Mouse (Mus musculus): ENCODE measurements around the gene Ikbke. TPM values are rescaled to one million over a fixed set of nuclear protein-coding genes. Genes with fewer than 3 reads are reported as not detected.
"Not testable (repeated sequence)": the region's sequence is repeated elsewhere in the genome, so short reads cannot be mapped to it uniquely, and the experiment has no call there.

Ikbke gene
- polyA plus RNA-seq (2015; fragmentation: Nextera tagmentation; extraction: Ambion mirVana), result 6.4 and 7.1 TPM in 2 replicates

- no peak for ATAC-seq (ENCODE audit: insufficient read depth, low FRiP score, low read depth)
- H3K4me1 ChIP-seq, result peaks cover 15% of the 10 kb centered on the region
- H3K4me3 ChIP-seq (replicated peaks), result peak within 1 kb of the TSS; percentile 41
- H3K27me3 ChIP-seq (replicated peaks), result no peaks in the 10 kb centered on the region
- H3K27ac ChIP-seq, result peak within 1 kb of the TSS; percentile 61
- H3K4me2 ChIP-seq, result peak within 1 kb of the TSS; percentile 60
- no peaks in the 10 kb centered on the region for H3K9me3 ChIP-seq
- 0 out of 2 replicates have a peak within 1 kb of the TSS, but pooled peaks have one; percentile 16 for H3K9ac ChIP-seq
- WGBS, result 15% methylated on average over 4 of the region's 4 CpGs
- no peaks in the 10 kb centered on the region for H3K36me3 ChIP-seq
These were observed at the start of gene Ikbke for GRCm38 (mm10) chr1:131279456-131279776. Gene Ikbke (minus strand): TSS chr1:131279606.

GRCm38 (mm10) chr1:131329093-131329492 lies 49.7 kb upstream of the Ikbke start:
- not testable (repeated sequence) for H3K4me1 ChIP-seq; H3K36me3 ChIP-seq; H3K27ac ChIP-seq; H3K27me3 ChIP-seq (replicated peaks); H3K9me3 ChIP-seq; H3K9ac ChIP-seq; H3K4me2 ChIP-seq; ATAC-seq (ENCODE audit: insufficient read depth, low FRiP score, low read depth); H3K4me3 ChIP-seq (replicated peaks)
- 90% methylated on average over 1 of the region's 1 CpGs for WGBS

DNA sequence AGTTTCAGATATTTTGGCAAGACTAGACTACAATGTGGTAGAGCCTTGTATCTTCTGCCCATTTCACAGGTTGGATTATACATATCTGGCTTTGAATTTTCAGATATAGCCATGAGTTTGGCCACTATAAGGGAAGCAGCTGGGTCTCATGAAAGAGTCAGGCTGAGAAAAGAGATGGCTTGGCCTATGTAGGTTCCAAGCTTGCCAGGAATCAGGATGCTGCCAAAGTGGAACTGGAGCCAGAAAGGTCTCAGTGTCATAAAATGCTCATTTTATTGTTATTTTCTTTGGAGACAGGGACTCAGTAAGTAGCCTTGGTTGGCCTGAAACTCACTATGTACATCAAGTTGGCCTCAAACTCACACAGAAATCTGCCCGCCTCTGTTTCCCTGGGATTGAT lies 47.8 kb upstream of the Ikbke start:
- H3K4me1 ChIP-seq, result no peaks in the 10 kb centered on the region
- H3K4me2 ChIP-seq, result no peak overlapping the region
- H3K36me3 ChIP-seq, result 0 out of 2 replicates have a peak, but pooled peaks cover 5% of the 10 kb centered on the region
- H3K9me3 ChIP-seq, result no peaks in the 10 kb centered on the region
- no peak overlapping the region for H3K27ac ChIP-seq
- H3K27me3 ChIP-seq (replicated peaks), result no peaks in the 10 kb centered on the region
- H3K9ac ChIP-seq, result no peak overlapping the region
- no peak overlapping the region for H3K4me3 ChIP-seq (replicated peaks)
- no peak for ATAC-seq (ENCODE audit: insufficient read depth, low FRiP score, low read depth)
- WGBS, result 78% methylated on average over 1 of the region's 1 CpGs

- ATAC-seq (ENCODE audit: insufficient read depth, low FRiP score, low read depth), result no peak
- H3K9me3 ChIP-seq, result no peaks in the 10 kb centered on the region
- no peaks in the 10 kb centered on the region for H3K4me1 ChIP-seq
- H3K27ac ChIP-seq, result no peak overlapping the region
- 0 out of 2 replicates have a peak, but pooled peaks cover 5% of the 10 kb centered on the region for H3K36me3 ChIP-seq
- no peak overlapping the region for H3K9ac ChIP-seq
- no peak overlapping the region for H3K4me2 ChIP-seq
- WGBS, result 91% methylated on average over 3 of the region's 3 CpGs
- no peaks in the 10 kb centered on the region for H3K27me3 ChIP-seq (replicated peaks)
- no peak overlapping the region for H3K4me3 ChIP-seq (replicated peaks)
These were observed 45.5 kb upstream of the Ikbke start for GRCm38 (mm10) chr1:131324816-131325463.

GRCm38 (mm10) chr1:131319598-131320330 lies 40.4 kb upstream of the Ikbke start:
- peaks cover 21% of the 10 kb centered on the region; the same call in 1 of the 2 replicates for H3K36me3 ChIP-seq
- WGBS, result 89% methylated on average over 3 of the region's 3 CpGs
- no peak overlapping the region for H3K4me2 ChIP-seq
- H3K9ac ChIP-seq, result no peak overlapping the region
- H3K4me1 ChIP-seq, result no peaks in the 10 kb centered on the region
- no peaks in the 10 kb centered on the region for H3K9me3 ChIP-seq
- no peaks in the 10 kb centered on the region for H3K27me3 ChIP-seq (replicated peaks)
- no peak overlapping the region for H3K27ac ChIP-seq
- no peak overlapping the region for H3K4me3 ChIP-seq (replicated peaks)
- ATAC-seq (ENCODE audit: insufficient read depth, low FRiP score, low read depth), result no peak

GRCm38 (mm10) chr1:131318397-131318796 lies 39.0 kb upstream of the Ikbke start:
- Histone ChIP-seq H3K9ac (no peak overlapping the region), H3K4me1 (no peaks in the 10 kb centered on the region), H3K27ac (no peak overlapping the region), H3K27me3 (replicated peaks) (no peaks in the 10 kb centered on the region), H3K4me2 (no peak overlapping the region), H3K4me3 (replicated peaks) (no peak overlapping the region), H3K36me3 (peaks cover 16% of the 10 kb centered on the region; the same call in 1 of the 2 replicates), H3K9me3 (no peaks in the 10 kb centered on the region)
- WGBS, result 81% methylated on average over 2 of the region's 2 CpGs
- ATAC-seq (ENCODE audit: insufficient read depth, low FRiP score, low read depth), result no peak

DNA sequence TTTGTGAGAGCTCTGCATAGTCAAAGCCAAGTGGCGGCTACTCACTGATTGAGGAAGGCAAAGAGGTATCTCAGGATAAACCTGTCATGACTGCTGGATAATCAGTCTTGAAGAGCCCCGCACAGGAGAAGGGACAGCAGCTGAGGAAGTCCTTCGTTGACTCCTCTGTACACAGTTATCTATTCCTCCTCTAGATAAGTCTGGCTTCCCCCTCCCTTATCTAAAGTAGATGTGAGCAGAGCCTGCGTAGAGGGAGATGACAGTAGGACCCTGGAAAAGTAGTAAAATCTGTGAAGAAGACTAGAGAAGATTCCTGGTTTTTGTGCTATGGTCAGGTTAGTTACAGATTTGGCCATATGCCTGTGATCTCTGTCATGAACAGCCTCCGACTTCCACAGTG lies 38.2 kb upstream of the Ikbke start:
- peaks cover 16% of the 10 kb centered on the region; the same call in 1 of the 2 replicates for H3K36me3 ChIP-seq
- no peaks in the 10 kb centered on the region for H3K4me1 ChIP-seq
- no peaks in the 10 kb centered on the region for H3K9me3 ChIP-seq
- H3K9ac ChIP-seq, result no peak overlapping the region
- no peak overlapping the region for H3K27ac ChIP-seq
- WGBS, result 71% methylated on average over 5 of the region's 5 CpGs
- no peak overlapping the region for H3K4me3 ChIP-seq (replicated peaks)
- ATAC-seq (ENCODE audit: insufficient read depth, low FRiP score, low read depth), result no peak
- H3K27me3 ChIP-seq (replicated peaks), result no peaks in the 10 kb centered on the region
- H3K4me2 ChIP-seq, result no peak overlapping the region

GRCm38 (mm10) chr1:131311284-131311683 lies 31.9 kb upstream of the Ikbke start:
- 89% methylated on average over 3 of the region's 3 CpGs for WGBS
- H3K4me2 ChIP-seq, result no peak overlapping the region

DNA sequence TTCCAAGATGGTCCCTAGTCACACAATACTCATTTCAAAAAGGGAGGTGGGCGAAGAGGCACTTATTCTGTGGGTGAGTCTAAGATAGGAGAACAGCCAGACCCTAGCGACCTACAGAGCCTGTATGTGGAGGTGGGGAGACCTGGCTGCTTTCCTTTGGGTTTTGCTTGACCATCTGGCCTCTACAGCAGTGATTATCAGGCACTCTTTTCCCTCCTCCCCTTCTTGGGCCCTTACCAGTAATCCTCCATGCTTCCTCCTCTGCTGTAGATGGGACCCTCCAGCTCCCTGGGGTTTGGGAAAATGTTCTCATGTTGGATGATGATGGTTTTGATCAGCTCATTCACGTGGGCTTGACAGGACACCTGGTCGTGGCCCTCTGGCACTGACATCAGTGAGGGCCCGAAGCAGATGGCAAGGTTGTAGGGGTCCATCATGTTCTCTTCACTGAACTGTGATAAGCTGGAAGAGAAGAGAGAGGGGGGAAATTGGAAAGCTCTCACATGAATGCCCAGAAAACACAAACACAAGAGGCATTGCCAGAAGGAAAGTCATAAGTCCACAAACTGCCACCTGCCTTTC lies 30.9 kb upstream of the Ikbke start:
- H3K27ac ChIP-seq, result no peak overlapping the region
- ATAC-seq (ENCODE audit: insufficient read depth, low FRiP score, low read depth), result no peak
- no peaks in the 10 kb centered on the region for H3K27me3 ChIP-seq (replicated peaks)
- no peak overlapping the region for H3K4me3 ChIP-seq (replicated peaks)
- H3K9ac ChIP-seq, result no peak overlapping the region
- peaks cover 20% of the 10 kb centered on the region for H3K36me3 ChIP-seq
- WGBS, result 90% methylated on average over 5 of the region's 5 CpGs
- H3K4me2 ChIP-seq, result no peak overlapping the region
- H3K9me3 ChIP-seq, result no peaks in the 10 kb centered on the region
- no peaks in the 10 kb centered on the region for H3K4me1 ChIP-seq

More at GRCm38 (mm10) chr1:131311284-131311683, 31.9 kb upstream of the Ikbke start:
- H3K4me3 ChIP-seq (replicated peaks), result no peak overlapping the region
- no peak overlapping the region for H3K27ac ChIP-seq
- no peak overlapping the region for H3K9ac ChIP-seq
- no peaks in the 10 kb centered on the region for H3K27me3 ChIP-seq (replicated peaks)
- no peaks in the 10 kb centered on the region for H3K4me1 ChIP-seq
- ATAC-seq (ENCODE audit: insufficient read depth, low FRiP score, low read depth), result no peak
- H3K9me3 ChIP-seq, result no peaks in the 10 kb centered on the region
- peaks cover 22% of the 10 kb centered on the region for H3K36me3 ChIP-seq

GRCm38 (mm10) chr1:131300750-131301149 lies 21.3 kb upstream of the Ikbke start:
- Histone ChIP-seq H3K27me3 (replicated peaks) (no peaks in the 10 kb centered on the region), H3K4me3 (replicated peaks) (no peak overlapping the region), H3K4me2 (no peak overlapping the region), H3K4me1 (no peaks in the 10 kb centered on the region), H3K36me3 (peaks cover 3% of the 10 kb centered on the region; the same call in 1 of the 2 replicates), H3K27ac (no peak overlapping the region), H3K9ac (no peak overlapping the region), H3K9me3 (no peaks in the 10 kb centered on the region)
- WGBS, result 100% methylated on average over 2 of the region's 2 CpGs
- ATAC-seq (ENCODE audit: insufficient read depth, low FRiP score, low read depth), result no peak

- no peak overlapping the region for H3K27ac ChIP-seq
- no peak overlapping the region for H3K9ac ChIP-seq
- H3K9me3 ChIP-seq, result no peaks in the 10 kb centered on the region
- H3K4me2 ChIP-seq, result no peak overlapping the region
- ATAC-seq (ENCODE audit: insufficient read depth, low FRiP score, low read depth), result no peak
- H3K4me1 ChIP-seq, result no peaks in the 10 kb centered on the region
- peaks cover 3% of the 10 kb centered on the region; the same call in 1 of the 2 replicates for H3K36me3 ChIP-seq
- H3K4me3 ChIP-seq (replicated peaks), result no peak overlapping the region
- no peaks in the 10 kb centered on the region for H3K27me3 ChIP-seq (replicated peaks)
- 81% methylated on average over 6 of the region's 6 CpGs for WGBS
These were observed 20.4 kb upstream of the Ikbke start for GRCm38 (mm10) chr1:131299788-131300187.

DNA sequence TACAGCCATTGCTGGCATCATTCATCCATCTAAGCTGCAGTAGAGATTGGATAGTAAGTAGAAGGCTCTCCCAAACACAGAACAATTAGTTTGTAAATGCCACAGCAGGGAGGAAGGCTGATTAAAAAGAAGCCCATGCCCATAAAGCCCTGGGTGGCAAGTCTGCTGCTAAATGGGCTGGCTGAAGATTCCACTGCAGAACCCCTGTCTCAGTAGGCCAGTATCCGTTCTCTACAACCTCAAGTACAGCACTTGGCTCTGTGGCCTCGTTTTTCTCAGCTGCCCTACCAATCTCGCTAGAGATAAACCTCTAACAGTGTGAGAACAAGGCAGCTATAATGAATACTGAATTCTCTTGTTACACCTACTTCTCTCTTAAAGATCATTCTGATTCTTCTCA lies 19.8 kb upstream of the Ikbke start:
- no peaks in the 10 kb centered on the region for H3K9me3 ChIP-seq
- H3K9ac ChIP-seq, result no peak overlapping the region
- H3K4me2 ChIP-seq, result no peak overlapping the region
- no peak for ATAC-seq (ENCODE audit: insufficient read depth, low FRiP score, low read depth)
- H3K27ac ChIP-seq, result no peak overlapping the region
- 73% methylated on average over 3 of the region's 3 CpGs for WGBS
- no peaks in the 10 kb centered on the region for H3K4me1 ChIP-seq
- no peaks in the 10 kb centered on the region for H3K27me3 ChIP-seq (replicated peaks)
- no peak overlapping the region for H3K4me3 ChIP-seq (replicated peaks)
- H3K36me3 ChIP-seq, result peaks cover 3% of the 10 kb centered on the region; the same call in 1 of the 2 replicates

Data from stomach, embryonic 15.5 days (tissue).